Mouse (Mus musculus) liver, adult 2 months (tissue): ENCODE data around the gene Polk. TPM values are rescaled to one million over a fixed set of nuclear protein-coding genes. Genes with fewer than 3 reads are reported as not detected.

Source experiments
- DNase-seq: peaks from one replicate; pipeline ENCODE4 v3.0.0-alpha.2; 2011; ENCODE audit warnings: low read depth, low spot score; ENCODE audit errors: extremely low read depth
- H3K27ac ChIP-seq: fragments of 200-500 bp; replicated peaks from 2 replicates; pipeline ENCODE4 v1.5.1; 2012; ENCODE audit warnings: low read depth, mild to moderate bottlenecking, control low read depth, inconsistent platforms, low read length; ENCODE audit not compliant: insufficient read depth
- H3K27me3 ChIP-seq: fragments of 200-500 bp; 2 replicates; pipeline ENCODE4 v1.6.1; 2012; ENCODE audit warnings: mild to moderate bottlenecking, moderate library complexity, low read length, inconsistent platforms; ENCODE audit not compliant: control insufficient read depth, insufficient read depth
- H3K36me3 ChIP-seq: fragments of 200-500 bp; 2 replicates; pipeline ENCODE4 v1.6.1; 2012; ENCODE audit warnings: low read length, inconsistent platforms; ENCODE audit not compliant: control insufficient read depth, insufficient read depth
- H3K4me1 ChIP-seq: fragments of 200-500 bp; 2 replicates; pipeline ENCODE4 v1.6.1; 2011; ENCODE audit warnings: low read length; ENCODE audit not compliant: control insufficient read depth, insufficient read depth
- H3K4me3 ChIP-seq: fragments of 200-500 bp; 2 replicates; pipeline ENCODE4 v1.5.1; 2011; ENCODE audit warnings: low read depth, mild to moderate bottlenecking, control low read depth, low read length, moderate library complexity; ENCODE audit not compliant: insufficient read depth
- H3K79me2 ChIP-seq: fragments of 200-500 bp; 2 replicates; pipeline ENCODE4 v1.6.1; 2012; ENCODE audit warnings: inconsistent platforms, mild to moderate bottlenecking, low read length, moderate library complexity; ENCODE audit not compliant: control insufficient read depth, insufficient read depth
- H3K9ac ChIP-seq: fragments of 200-500 bp; 2 replicates; pipeline ENCODE4 v1.6.1; 2012; ENCODE audit warnings: low read depth, mild to moderate bottlenecking, control low read depth, inconsistent platforms, low read length
- CTCF ChIP-seq: fragments of 200-500 bp; IDR thresholded peaks from 2 replicates; pipeline ENCODE4 v1.5.1; 2011; ENCODE audit warnings: low read depth, low read length, control low read depth
- POLR2A ChIP-seq: fragments of 200-500 bp; IDR thresholded peaks from 2 replicates; pipeline ENCODE4 v1.6.1; 2011; ENCODE audit warnings: low read length, control low read depth; ENCODE audit not compliant: insufficient read depth; ENCODE audit errors: extremely low read depth
- WGBS: fragments of 180-500 bp; shearing (Covaris S2); methylation state at CpG from one replicate; pipeline ENCODE4 v1.1.7; 2018; 5-methylcytosine and 5-hydroxymethylcytosine counted together
- polyA plus RNA-seq: library from polyadenylated mRNA; depleted of rRNA; stranded (reverse); fragments of >200 nt; gene quantifications from 2 replicates; pipeline ENCODE4 v1.2.3, GENCODE M21; 2012
- total RNA-seq: library from RNA; depleted of rRNA; stranded (reverse); fragments of >200 nt; gene quantifications from 2 replicates; pipeline ENCODE4 v1.2.3, GENCODE M21; 2014

Gene Polk
- total and polyA plus RNA-seq, 2 experiments, result 0.75 to 6.5 TPM

- Histone ChIP-seq H3K27me3 (no peaks in the 10 kb centered on the region), H3K79me2 (peaks cover 8% of the 10 kb centered on the region; the same call in 1 of the 2 replicates), H3K4me1 (peaks cover 2% of the 10 kb centered on the region; the same call in 1 of the 2 replicates), H3K4me3 (no peak overlapping the region), H3K27ac (no peak overlapping the region), H3K9ac (no peak overlapping the region), H3K36me3 (no peaks in the 10 kb centered on the region)
- WGBS, result 79% methylated on average over 5 of the region's 5 CpGs
- DNase-seq, result no peak
- TF ChIP-seq CTCF, result no peak
- no peak for TF ChIP-seq POLR2A
These were observed 5.4 kb downstream of the Polk start for GRCm38 (mm10) chr13:96536821-96537572.

GRCm38 (mm10) chr13:96533742-96534141 lies 8.6 kb downstream of the Polk start:
- DNase-seq, result no peak
- H3K4me1 ChIP-seq, result peaks cover 4% of the 10 kb centered on the region; the same call in 1 of the 2 replicates
- no peaks in the 10 kb centered on the region for H3K36me3 ChIP-seq
- no peak overlapping the region for H3K9ac ChIP-seq
- peaks cover 8% of the 10 kb centered on the region; the same call in 1 of the 2 replicates for H3K79me2 ChIP-seq
- WGBS, result 84% methylated on average over 2 of the region's 2 CpGs
- no peak overlapping the region for H3K27ac ChIP-seq
- no peaks in the 10 kb centered on the region for H3K27me3 ChIP-seq
- no peak for TF ChIP-seq CTCF
- TF ChIP-seq POLR2A, result no peak
- no peak overlapping the region for H3K4me3 ChIP-seq

GRCm38 (mm10) chr13:96532176-96532575 lies 10.2 kb downstream of the Polk start:
- peak; percentile 39 for DNase-seq
- Histone ChIP-seq H3K27me3 (no peaks in the 10 kb centered on the region), H3K79me2 (peaks cover 11% of the 10 kb centered on the region; the same call in 1 of the 2 replicates), H3K4me1 (peaks cover 4% of the 10 kb centered on the region; the same call in 1 of the 2 replicates), H3K4me3 (no peak overlapping the region), H3K36me3 (no peaks in the 10 kb centered on the region), H3K9ac (no peak overlapping the region), H3K27ac (no peak overlapping the region)
- 73% methylated on average over 6 of the region's 6 CpGs for WGBS
- no peak for TF ChIP-seq POLR2A
- no peak for TF ChIP-seq CTCF

- TF ChIP-seq CTCF, result no peak
- no peak for TF ChIP-seq POLR2A
- H3K79me2 ChIP-seq, result peaks cover 11% of the 10 kb centered on the region; the same call in 1 of the 2 replicates
- H3K27ac ChIP-seq, result no peak overlapping the region
- DNase-seq, result no peak
- H3K4me3 ChIP-seq, result no peak overlapping the region
- no peak overlapping the region for H3K9ac ChIP-seq
- H3K36me3 ChIP-seq, result no peaks in the 10 kb centered on the region
- H3K4me1 ChIP-seq, result peaks cover 4% of the 10 kb centered on the region; the same call in 1 of the 2 replicates
- no peaks in the 10 kb centered on the region for H3K27me3 ChIP-seq
- WGBS, result 96% methylated on average over 9 of the region's 9 CpGs
These were observed 12.3 kb downstream of the Polk start for GRCm38 (mm10) chr13:96530064-96530463.

GRCm38 (mm10) chr13:96529542-96529941 lies 12.8 kb downstream of the Polk start:
- no peak overlapping the region for H3K27ac ChIP-seq
- no peaks in the 10 kb centered on the region for H3K27me3 ChIP-seq
- peaks cover 4% of the 10 kb centered on the region; the same call in 1 of the 2 replicates for H3K4me1 ChIP-seq
- H3K36me3 ChIP-seq, result no peaks in the 10 kb centered on the region
- 96% methylated on average over 3 of the region's 3 CpGs for WGBS
- no peak overlapping the region for H3K9ac ChIP-seq
- TF ChIP-seq CTCF (no peak), POLR2A (no peak)
- H3K79me2 ChIP-seq, result peaks cover 10% of the 10 kb centered on the region; the same call in 1 of the 2 replicates
- H3K4me3 ChIP-seq, result no peak overlapping the region
- no peak for DNase-seq

- Histone ChIP-seq H3K9ac (no peak overlapping the region), H3K4me1 (peaks cover 4% of the 10 kb centered on the region; the same call in 1 of the 2 replicates), H3K36me3 (no peaks in the 10 kb centered on the region), H3K27me3 (no peaks in the 10 kb centered on the region), H3K79me2 (peaks cover 7% of the 10 kb centered on the region; the same call in 1 of the 2 replicates), H3K4me3 (no peak overlapping the region), H3K27ac (no peak overlapping the region)
- WGBS, result 77% methylated on average over 3 of the region's 3 CpGs
- TF ChIP-seq POLR2A, result no peak
- TF ChIP-seq CTCF, result no peak
- no peak for DNase-seq
These were observed 13.6 kb downstream of the Polk start for GRCm38 (mm10) chr13:96528776-96529175.
